Mouse (Mus musculus) CD4-positive, CD25-positive, alpha-beta regulatory T cell, adult 4 months (primary cell): ENCODE results near the gene Pop7. TPM values are rescaled to one million over a fixed set of nuclear protein-coding genes. Genes with fewer than 3 reads are reported as not detected.

ENCODE experiments used
- ATAC-seq: one replicate; pipeline ENCODE4 v1.8.0; 2017
- polyA plus RNA-seq, 2 experiments: library from polyadenylated mRNA; unstranded; fragments of 100-300 nt; shearing (Covaris generic); gene quantifications; one replicate each; pipeline ENCODE4 v1.2.1; 2017

The Pop7 gene
- polyA plus RNA-seq, 2 experiments from 2014 or later = 44.2 to 57.4 TPM

- no peak for ATAC-seq
Observed at GRCm38 (mm10) chr5:137527413-137527812, 25.1 kb upstream of the Pop7 start.

DNA sequence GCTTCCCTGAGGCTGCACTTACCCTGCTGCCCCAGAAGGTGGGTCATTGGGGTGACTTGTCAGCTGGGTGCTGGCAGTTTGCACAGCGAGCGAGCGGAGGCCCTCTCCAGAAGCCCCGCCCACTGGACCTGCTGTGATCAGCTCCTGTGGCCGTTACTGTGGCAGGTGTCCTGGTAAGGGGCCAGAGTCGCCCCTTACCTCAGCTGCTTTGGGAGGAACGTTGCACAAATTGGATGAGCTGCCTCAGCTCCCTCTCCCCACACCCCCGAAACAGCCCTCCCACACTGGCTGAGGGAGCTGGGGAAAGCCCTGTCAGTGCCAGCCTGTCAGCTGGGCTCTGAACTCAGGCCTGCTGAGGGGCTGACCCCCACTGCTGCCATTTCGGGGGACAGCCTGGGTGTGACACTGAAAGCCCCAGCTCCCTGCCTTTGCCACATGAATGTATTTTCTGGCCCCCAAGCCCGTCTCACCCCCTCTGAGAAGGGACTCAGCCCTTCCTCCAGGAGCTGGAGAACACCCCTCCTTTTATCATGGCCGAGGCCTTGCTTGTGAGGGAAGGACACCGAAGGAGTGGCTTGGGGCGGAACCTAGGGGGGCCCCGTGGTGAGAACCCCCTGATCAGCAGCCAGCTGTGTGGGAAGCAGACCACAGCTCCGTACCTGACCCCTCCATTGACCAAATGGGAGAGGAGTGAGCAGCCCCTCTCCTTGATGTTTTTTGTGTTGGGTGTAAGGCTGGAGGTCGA is 24.0 kb upstream of the Pop7 start:
- no peak for ATAC-seq

GRCm38 (mm10) chr5:137525511-137525910 is 23.2 kb upstream of the Pop7 start:
- ATAC-seq = no peak

- ATAC-seq = no peak
Observed at GRCm38 (mm10) chr5:137524671-137525070, 22.4 kb upstream of the Pop7 start.

DNA sequence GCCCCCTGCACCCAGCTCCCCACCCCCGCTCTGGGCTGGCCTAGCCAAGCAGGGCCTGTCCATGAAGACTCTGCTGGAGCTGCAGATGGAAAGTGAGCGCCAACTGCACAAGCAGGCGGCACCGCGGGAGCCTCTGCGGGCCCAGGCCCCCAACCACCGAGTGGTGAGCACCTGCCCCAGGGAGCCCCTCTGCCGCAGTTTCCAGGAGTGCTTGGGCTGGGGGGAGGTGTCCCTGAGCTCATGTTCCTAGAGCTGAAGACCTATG is 21.9 kb upstream of the Pop7 start:
- ATAC-seq = no peak

DNA sequence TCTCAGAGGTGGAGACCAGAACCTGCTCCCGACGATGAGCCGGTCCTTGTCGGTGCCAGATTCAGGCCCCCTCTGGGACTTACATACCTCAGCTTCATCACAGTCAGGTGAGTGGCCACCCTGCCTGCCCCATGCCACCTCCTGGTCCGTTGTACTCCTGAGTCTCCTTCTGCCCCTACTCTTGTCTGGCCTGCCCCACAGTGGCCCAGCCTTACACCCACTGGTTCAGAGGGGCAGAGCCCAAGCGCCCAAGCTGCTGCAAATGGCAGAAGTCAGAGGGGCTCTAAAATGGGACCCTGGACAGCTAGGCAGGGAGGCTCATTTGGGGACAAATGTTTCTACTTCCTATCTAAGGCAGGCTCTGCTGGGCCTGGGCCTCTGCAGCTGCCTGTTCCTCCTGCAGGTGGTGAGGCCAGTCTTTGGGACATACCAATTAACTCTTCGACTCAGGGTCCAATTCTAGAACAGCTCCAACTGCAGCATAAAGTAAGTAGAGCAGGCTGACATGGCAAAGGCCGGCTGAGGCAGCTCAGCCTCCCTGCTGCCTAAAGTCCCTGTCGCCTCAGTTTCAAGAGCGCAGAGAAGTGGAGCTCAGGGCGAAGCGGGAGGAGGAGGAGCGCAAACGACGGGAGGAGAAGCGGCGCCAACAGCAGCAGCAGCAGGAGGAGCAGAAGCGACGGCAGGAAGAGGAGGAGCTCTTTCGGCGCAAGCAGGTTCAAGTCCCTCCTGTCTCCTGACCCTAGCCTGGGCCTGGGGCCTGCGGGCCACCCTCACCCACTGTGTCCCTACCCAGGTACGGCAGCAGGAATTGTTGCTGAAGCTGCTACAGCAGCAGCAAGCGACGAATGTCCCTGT is 21.3 kb upstream of the Pop7 start:
- no peak for ATAC-seq

DNA sequence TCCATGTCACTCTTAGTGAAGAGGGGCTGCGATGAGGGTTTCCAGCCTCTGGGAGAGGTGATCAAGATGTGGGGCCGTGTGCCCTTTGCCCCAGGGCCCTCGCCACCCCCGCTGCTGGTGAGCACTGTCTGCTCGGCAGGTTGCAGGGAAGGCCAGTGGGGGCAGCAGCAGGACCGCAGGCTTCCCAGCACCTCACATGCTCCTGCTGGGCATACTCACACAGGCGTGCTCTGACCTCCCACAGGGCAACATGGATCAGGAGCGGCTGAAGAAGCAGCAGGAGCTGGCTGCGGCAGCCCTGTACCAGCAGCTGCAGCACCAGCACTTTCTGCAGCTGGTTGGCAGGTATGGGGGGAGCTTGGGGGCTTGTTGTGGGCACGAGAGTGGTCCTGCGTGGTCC is 20.4 kb upstream of the Pop7 start:
- ATAC-seq = no peak

DNA sequence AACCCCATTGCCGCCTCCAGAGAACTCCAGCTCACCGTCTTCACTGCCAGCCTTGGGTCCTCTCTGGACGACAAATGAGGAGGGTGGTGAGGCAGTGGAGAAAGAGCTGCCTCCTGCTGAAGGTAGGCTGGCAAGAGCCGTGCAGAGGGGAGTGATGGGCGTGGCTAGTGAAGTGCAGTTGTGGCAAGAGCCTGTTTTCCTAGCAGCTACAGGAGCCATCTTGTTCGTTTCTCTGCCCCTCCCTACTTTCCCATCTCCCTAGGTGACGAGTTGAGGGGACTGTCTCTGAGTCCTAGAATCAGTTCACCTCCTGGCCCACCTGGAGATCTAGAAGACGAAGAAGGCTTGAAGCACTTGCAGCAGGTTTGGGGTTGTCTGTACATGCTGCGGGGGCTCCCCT is 19.5 kb upstream of the Pop7 start:
- ATAC-seq = no peak

DNA sequence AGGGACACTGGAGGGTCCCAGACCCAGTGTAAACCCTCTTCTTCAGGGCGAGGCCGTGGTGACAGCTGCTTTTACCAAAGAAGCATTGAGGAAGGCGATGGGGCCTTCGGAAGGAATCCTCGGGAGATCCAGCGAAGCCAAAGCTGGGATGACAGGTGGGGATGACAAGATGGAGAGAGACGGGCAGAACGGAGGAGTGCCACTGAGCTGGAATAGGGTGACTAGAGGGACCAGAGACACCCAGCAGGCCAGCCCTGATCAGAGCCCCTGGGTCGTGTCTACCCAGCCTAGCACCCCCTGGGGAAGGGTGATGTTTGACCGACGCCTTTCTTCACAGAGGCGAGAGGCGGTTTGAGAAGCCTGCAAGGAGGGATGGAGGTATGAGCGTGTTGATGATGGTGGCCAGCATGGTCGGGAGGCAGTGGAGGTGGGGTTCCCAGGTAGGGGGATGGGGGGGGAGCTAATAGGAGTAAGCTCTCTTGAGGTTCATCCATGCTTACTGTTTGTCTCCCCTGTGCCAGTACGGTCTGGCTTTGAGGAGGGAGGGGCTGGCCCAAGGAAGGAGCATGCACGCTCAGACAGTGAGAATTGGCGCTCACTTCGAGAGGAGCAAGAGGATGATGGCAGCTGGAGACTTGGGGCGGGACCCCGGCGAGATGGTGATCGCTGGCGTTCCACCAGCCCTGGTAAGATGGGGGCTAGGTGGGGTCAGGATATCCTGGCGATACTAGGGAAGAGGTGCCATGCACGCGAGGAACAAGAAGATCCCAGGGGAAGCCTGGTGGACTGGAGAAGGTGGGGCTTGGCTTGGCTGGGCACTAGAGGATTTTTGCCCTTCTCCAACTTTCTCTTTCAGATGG is 17.6 kb upstream of the Pop7 start:
- ATAC-seq = no peak

DNA sequence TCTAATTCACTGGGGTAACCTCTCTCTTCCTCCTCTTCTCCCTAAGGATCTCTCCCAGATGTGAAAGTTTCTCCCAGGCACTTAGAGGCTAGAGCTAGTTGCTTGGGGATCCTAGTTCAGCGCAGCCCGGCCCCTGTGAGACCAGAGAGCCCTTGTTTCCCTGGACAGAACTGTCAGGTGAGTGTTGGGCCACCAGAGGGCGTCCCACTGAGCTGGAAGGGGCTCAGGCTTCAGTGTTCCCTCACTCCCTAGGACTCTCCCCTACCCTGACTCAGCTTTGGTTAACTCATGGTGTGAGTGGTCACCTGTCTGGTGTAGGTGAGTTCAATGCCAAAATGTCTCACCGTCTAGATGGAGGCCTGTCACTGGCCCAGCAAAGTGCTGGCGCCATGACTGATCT is 16.1 kb upstream of the Pop7 start, which contains the start of gene Gigyf1:
Gene Gigyf1, plus strand, starts transcription at position 113 of the 400 bp plus-strand sequence.
- ATAC-seq = no peak

GRCm38 (mm10) chr5:137514811-137515210 is 12.5 kb upstream of the Pop7 start:
- ATAC-seq = no peak

- ATAC-seq = no peak
Observed at GRCm38 (mm10) chr5:137513951-137514721, 11.8 kb upstream of the Pop7 start.

GRCm38 (mm10) chr5:137512847-137513794 is 10.8 kb upstream of the Pop7 start:
- ATAC-seq = no peak

DNA sequence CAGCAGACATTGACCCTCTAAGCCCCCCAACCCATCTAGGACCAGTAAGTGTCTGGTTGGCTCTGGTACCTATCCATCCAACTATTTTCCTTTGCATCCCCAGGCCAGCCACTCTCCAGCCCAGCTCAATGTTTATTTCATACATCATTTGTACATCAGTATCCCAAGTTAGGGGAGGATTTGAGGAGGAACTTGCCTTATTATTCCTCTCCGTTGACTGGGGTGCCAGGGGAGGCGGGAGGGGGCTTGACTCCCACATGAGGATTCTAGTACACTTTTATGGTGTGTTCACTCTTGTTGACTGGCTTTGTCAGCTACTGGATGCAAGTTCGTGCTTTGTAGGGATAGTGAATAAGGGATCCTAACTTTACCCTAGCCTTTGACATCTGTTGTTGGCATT is 9.4 kb upstream of the Pop7 start:
- ATAC-seq = no peak

DNA sequence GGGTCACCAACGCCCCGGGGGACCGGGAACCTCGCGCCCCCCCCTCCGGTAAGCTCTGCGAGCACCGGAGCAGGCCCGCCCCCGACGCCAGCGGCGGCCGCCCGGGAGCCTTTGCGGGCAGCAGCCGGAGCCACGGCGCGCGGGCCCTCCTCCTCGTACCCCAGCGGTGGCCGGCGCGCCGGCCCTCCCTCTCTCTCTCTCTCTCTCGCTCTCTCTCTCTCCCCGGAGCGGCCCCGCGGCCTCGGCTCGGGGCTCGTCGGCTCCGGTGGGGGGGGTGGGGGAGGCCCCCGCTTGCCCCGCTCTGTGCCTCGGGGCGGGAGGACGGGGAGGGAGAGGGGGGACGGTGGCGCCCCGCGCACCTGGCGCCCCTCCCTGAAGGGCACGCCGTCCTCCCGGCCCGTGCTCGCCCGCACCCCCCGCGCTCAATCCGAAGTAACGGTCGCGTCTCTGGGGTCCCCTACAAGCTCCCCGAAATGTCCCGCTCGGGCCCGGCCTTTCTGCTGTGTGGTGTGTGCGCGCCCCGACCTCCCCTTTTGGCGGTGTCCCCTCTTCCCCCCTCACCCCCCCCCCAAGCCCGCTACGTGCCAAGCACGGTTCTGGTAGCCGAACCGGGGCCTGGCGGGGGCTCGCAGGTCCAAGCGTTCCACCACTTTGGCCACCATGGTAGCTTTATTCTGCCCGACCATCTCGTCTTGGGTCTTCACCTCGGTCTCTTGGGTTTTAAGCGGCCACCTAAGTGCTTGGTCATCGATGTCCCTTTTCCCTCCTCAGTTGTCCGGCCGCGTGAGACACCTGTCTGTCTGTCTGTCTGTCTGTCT is 8.5 kb upstream of the Pop7 start:
- ATAC-seq = peak; percentile 30

DNA sequence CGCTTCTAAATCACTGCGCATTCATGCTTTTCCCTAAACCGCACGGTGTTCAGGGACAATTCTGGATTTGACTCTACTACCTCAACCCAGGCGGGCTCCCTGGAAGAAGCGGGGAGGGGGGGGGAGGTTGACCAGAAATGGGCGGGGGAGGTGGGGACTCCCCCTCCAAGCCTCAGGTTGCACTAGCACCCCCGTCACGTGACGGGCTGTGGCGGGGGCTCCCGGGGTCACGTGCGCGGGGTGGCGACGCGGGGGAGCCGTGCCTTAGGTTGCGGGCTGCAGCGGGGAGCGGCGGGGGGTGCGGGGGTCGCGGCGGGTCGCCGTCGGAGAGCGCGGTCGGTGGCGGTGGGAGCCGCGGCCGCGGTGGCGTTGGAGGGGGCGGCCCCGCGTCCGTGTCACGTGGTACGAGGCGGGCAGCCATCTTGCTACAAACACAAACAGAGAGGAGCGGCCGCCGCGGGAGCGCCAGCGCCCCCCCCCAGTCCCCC is 7.7 kb upstream of the Pop7 start:
- peak; percentile 75 for ATAC-seq

GRCm38 (mm10) chr5:137504041-137504440 is 1.7 kb upstream of the Pop7 start:
- no peak for ATAC-seq

DNA sequence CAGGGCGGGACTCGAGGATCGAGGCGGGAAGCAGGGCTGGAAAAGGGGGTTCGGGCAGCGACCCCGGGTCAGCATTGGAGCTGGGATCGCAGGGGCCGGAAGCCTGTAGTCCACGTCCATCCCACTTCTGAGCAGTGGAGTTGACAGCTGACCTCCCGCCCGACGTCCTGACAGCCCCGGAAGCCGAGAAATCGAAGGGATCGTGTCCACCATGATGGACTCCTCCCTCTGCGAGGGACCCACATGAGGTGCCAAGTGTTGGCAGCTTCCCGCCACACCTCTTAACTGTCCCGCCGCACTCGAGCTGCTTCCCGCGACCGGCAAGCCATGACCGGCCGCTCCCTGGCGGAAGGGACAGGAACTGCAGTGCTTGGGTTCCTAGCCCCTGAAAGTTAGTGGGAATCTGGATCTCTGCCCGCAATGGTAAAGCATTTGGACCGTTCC is 371 bp upstream of the Pop7 start:
- ATAC-seq = peak; percentile 57

- ATAC-seq = no peak
Observed at GRCm38 (mm10) chr5:137500186-137500585, 2.1 kb downstream of the Pop7 start.

DNA sequence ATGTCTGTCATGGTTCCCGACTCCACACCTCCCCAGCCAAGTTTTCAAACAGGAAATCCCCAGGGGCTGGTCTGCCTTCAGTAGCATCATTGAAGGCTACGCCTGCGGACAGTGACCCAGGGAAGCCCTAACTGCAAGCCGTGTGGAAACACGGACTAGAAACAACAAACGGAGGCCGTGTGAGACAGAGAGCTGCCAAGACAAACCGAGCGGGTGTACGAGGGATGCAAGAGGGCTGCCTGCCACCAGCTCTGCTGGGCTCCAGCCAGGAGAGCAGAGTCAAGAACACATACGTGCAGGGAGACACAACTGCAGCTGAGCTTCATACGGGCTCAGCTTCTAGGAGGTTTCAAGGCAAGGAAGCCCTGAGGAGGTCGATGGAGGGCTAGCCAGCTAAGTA is 8.5 kb downstream of the Pop7 start:
- ATAC-seq = no peak
